Mouse (Mus musculus) thymus, postnatal 14 days (tissue): ENCODE results near the gene Med12l.
A peak's percentile ranks its signal among the peaks of the same experiment; 100 is the strongest.
"Not testable (repeated sequence)": the region's sequence is repeated elsewhere in the genome, so short reads cannot be mapped to it uniquely, and the experiment has no call there.

ENCODE experiments used
- DNase-seq: peaks from one replicate; pipeline ENCODE4 v3.0.0; 2021

Gene Med12l

DNA sequence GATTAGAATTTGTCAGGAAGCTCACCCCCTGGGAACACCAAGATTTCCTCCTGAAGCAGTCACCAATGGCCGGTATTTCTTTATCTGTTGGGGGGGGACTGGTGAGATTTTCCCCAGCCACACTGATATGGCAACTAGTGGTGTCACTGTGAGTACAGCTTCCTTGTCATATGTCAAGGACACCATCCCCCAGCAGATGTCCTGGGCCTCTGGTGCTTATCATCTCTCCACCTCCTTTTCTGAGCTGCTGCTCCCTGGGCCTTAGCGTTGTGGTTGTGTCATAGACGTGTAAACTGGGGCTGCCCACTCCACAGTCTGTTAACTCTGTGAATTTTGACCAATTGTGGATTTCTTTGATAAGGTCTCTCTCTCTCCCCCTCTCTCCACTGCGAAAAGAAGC lies 98.8 kb downstream of the Med12l start:
- no peak for DNase-seq

- no peak for DNase-seq
Measured at GRCm38 (mm10) chr3:59107439-59107838, 101.8 kb downstream of the Med12l start.

GRCm38 (mm10) chr3:59109834-59110233 lies 104.2 kb downstream of the Med12l start:
- DNase-seq, result not testable (repeated sequence)

GRCm38 (mm10) chr3:59111944-59112343 lies 106.3 kb downstream of the Med12l start:
- DNase-seq, result no peak

- DNase-seq, result not testable (repeated sequence)
Measured at GRCm38 (mm10) chr3:59113291-59113690, 107.7 kb downstream of the Med12l start.

GRCm38 (mm10) chr3:59113973-59114517 lies 108.4 kb downstream of the Med12l start:
- DNase-seq, result no peak

DNA sequence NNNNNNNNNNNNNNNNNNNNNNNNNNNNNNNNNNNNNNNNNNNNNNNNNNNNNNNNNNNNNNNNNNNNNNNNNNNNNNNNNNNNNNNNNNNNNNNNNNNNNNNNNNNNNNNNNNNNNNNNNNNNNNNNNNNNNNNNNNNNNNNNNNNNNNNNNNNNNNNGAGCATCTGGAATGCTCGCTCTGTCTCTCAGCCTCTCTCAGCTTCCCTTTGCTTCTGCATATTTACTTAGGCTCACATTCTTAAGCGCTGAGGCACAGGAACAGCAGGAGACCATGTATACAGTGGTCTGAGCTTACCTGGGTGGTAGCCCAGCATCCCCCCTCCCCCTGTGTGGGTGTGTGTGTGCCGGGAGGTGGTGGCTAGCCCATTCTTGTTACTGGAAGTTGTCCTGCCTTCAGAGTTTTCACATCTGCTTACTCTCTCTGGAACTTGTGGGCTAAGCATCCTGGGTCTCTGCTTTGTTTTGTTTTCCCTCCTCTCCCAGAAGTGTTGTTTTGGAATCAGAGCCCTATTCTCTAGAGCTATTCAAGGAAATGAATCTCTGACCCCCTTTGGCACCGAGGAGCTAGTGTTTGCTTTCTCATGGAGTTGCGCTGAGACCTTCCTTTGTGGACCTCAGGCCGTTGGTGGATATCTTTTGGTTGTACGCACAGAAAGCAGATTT lies 115.6 kb downstream of the Med12l start:
- no peak for DNase-seq

DNA sequence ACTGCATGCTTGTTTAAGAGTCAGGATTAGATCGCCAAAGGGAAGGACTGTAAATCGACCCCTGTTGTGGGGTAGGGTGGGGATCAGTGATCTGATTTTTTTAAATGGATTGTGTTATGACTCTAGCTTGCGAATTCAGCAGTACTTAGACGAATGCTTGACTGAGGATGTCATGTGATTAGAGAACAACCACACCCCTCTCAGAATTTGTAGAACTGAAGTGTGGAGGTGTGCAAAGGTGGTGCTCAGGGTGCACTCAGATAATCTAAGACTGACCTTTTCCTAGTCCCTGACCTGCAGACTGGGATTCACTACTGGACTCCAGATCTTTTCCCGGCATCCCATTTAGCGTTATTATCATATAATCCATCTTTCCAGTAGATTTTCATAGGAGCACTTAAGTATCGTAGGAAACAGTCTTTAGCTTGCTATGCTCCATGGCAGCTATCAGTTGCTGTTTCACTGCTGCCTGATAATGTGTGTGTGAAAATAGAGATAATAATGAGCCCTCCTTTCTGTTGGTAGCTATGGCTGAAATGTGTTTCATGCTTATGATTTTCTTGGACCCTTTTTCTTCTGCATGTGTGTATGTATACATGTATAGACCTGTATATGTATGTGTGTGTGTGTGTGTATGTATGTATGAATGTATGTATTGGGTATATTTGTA lies 116.3 kb downstream of the Med12l start:
- no peak for DNase-seq

DNA sequence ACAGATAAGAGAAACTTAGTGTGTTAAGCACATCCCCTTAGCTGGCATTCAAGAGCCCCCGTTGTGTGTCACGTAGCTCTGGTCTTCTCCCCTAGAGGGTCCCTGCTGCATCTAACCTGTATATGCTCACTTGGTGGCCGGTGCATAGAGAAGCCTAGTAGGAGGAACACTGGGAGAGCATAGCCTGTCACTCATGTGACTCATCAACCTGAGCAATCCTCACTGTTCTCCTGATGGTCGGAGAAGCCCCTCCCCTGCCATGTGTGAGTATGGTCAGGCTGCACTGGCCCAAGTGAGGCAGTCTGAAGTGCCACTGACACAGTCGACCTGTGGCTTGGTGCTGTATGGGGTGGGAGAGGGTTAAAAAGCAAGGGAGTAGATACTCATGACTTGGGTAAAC lies 119.4 kb downstream of the Med12l start:
- no peak for DNase-seq

GRCm38 (mm10) chr3:59125783-59126555 lies 120.3 kb downstream of the Med12l start:
- no peak for DNase-seq

GRCm38 (mm10) chr3:59128681-59129080 lies 123.1 kb downstream of the Med12l start:
- DNase-seq, result no peak

GRCm38 (mm10) chr3:59129547-59129946 lies 123.9 kb downstream of the Med12l start:
- no peak for DNase-seq

- DNase-seq, result peak; percentile 42
Measured at GRCm38 (mm10) chr3:59130431-59130830, 124.8 kb downstream of the Med12l start.

DNA sequence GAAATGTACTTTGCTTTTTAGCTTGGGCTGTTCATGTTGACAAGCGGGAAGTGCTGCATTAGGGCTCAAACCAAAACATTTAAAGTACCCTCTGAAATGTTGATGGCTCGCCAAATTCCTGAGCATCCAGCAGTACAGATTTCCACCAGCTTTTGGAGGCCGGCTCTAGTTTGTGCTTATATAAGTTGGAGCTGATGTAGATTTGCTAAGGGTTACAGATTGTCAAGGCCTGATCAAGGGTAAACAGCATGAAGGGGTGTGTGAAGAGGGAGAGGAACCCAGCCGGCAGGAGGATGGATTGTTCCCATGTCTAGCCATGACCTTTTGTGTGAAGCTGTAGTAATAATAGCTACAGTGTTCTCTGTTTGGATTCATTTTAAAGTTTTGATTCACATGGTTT lies 125.5 kb downstream of the Med12l start:
- DNase-seq, result no peak

GRCm38 (mm10) chr3:59131966-59132365 lies 126.3 kb downstream of the Med12l start:
- DNase-seq, result no peak

- DNase-seq, result no peak
Measured at GRCm38 (mm10) chr3:59133189-59133588, 127.6 kb downstream of the Med12l start.

DNA sequence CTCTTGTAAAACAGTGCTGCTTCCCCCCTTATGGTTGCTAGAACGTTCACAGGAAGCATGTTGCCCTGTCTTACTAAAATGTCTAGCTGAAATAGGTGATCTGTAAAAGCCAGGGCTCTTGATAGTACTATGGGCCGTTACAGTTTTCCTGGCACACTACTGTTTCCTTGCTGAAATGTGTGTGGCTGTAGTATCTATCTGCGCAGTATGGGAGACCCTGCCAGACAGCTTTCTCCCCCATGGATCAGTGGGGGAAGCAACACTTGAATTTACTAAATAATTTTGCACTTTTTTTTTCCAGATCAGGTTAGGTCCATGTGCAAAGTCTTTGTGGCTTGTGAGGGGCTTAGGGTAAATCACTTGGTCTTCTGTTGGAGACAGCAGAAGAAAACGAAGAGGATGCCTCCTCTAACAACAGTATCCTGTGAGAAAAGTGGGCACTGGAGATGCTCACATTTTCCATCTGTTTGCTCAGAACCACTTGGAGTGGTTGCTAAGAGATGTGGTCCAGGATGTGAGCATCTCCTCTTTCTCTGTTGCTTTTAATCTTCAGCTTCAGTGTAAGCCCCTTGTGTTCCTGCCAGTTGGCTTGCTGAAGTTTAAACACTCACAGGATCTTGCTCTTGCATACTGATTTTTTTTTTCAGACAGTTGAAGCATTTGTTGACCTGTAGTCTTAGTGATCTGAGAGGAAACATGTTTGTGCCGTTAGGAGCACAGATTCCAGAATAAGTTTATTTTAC lies 130.5 kb downstream of the Med12l start:
- no peak for DNase-seq

DNA sequence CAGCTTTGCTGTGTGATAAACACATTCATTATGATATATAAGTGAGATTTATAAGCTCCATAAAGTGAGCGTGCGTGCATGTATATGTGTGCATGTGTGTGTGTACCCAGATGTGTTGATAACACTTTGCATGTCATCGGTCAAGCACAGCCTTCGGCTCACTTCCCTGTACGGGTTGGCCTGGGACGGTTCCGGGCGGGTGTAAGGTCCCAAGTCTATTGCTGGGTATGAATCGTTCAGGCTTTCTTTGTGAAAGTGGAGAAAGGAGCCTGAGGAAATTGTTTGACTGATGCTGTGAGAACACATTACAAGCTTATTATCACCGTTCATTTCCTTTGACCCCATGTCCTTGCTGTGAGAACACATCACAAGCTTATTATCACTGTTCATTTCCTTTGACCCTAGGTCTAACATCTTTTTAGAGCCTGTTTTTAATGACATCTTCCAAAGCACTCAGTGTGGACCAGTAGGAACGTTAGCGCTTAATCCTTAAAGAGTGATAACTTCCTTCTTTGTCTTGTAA lies 133.4 kb downstream of the Med12l start:
- no peak for DNase-seq

DNA sequence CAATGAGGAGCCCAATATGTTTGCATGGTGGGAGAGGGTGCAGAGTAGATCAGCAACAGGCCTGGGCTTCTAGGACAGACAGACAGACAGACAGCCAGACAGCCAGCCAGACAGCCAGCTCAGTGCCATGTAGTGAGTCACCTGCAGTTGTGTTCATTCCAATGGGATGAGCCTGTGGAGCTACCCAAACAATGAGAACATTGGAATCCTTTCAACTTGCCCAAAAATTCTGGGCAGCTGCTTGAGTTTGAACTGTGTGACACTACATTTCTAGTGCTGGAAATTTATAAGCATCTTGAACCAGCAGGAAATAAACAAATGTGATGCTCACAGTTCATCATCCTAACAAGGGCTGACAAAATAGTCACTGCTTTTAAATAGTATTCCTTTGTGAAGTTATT lies 134.0 kb downstream of the Med12l start:
- DNase-seq, result no peak

GRCm38 (mm10) chr3:59140115-59140514 lies 134.5 kb downstream of the Med12l start:
- DNase-seq, result no peak

DNA sequence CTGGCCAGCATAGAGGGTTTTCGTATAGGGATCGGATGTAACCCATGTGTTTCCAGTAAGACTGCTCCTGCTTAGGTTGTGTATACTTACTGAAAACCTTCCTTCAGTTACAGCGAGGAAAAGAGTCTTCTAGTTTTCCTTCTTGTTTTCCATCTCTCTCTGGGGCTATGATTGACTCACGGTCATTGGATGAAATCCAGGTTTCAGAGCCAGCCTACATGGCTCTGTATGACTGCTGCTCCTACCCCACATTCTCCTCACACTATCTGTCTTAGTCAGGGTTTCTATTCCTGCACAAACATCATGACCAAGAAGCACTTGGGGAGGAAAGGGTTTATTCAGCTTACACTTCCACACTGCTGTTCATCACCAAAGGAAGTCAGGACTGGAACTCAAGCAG lies 135.3 kb downstream of the Med12l start:
- DNase-seq, result not testable (repeated sequence)

DNA sequence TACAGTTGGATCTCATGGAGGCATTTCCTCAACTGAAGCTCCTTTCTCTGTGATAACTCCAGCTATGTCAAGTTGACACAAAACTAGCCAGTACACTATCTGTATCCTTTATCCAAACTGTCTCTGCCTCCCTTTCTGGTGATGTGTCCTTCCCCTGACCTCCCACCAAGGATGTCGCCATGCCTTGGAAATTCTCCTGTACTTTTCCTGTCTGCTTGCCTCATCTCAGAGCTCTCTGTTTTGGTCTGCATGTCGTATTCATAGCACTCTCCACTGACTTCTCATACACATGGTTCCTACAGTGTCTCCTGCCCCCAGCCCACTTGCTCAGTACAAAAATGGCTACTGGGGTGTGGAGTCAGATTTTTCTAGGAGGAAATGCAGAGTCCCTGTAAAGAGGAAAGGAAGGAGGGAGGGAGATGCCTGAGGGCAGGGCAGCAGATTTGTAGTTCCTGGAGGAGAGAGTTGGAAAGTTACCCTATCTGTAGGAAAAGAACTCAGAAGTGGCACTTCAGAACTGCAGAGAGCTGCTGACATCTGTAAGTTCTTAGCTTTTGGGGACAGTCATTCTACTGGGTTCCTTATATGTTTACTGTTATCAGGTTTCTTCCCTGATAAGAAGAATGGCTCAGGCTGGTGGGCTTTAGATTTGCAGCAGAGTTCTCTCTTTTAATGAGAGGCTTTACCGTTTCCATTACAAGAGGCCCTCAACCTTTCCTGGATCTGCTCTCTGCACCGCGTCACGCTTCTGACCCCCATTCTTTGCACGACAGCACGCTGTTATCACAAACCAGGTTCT lies 136.1 kb downstream of the Med12l start:
- no peak for DNase-seq
